Mouse (Mus musculus) kidney, embryonic 15.5 days (tissue): ENCODE measurements at regions not wholly inside any gene's neighbourhood (a gene's known extent, or its start where the extent isn't known, plus 50 kb on each side); places are given as distances from the start of the nearest gene placed in this dataset.

Experiments
- ATAC-seq: fragments of 200-750 bp; cut with Nextera tagmentation; replicated peaks from 2 replicates; pipeline ENCODE4 v1.8.0; 2017; ENCODE audit warnings: moderate TSS enrichment; ENCODE audit not compliant: low FRiP score
- H3K27ac ChIP-seq: fragments of 300-500 bp; sonication (generic); 2 replicates; pipeline ENCODE4 v1.5.1; 2015; ENCODE audit warnings: mild to moderate bottlenecking, inconsistent platforms
- H3K27me3 ChIP-seq: fragments of 300-500 bp; sonication (generic); 2 replicates; pipeline ENCODE4 v1.6.1; 2015; ENCODE audit warnings: inconsistent platforms
- H3K36me3 ChIP-seq: fragments of 300-500 bp; sonication (generic); 2 replicates; pipeline ENCODE4 v1.6.1; 2015; ENCODE audit warnings: inconsistent platforms
- H3K4me1 ChIP-seq: fragments of 300-500 bp; sonication (generic); 2 replicates; pipeline ENCODE4 v1.6.1; 2015; ENCODE audit warnings: inconsistent platforms
- H3K4me2 ChIP-seq: fragments of 300-500 bp; sonication (generic); 2 replicates; pipeline ENCODE4 v1.6.1; 2015; ENCODE audit warnings: moderate library complexity, mild to moderate bottlenecking, inconsistent platforms
- H3K4me3 ChIP-seq: fragments of 300-500 bp; sonication (generic); replicated peaks from 2 replicates; pipeline ENCODE4 v1.5.1; 2015; ENCODE audit warnings: mild to moderate bottlenecking, inconsistent platforms
- H3K9ac ChIP-seq: fragments of 300-500 bp; sonication (generic); 2 replicates; pipeline ENCODE4 v1.6.1; 2015; ENCODE audit warnings: mild to moderate bottlenecking, inconsistent platforms
- H3K9me3 ChIP-seq: fragments of 300-500 bp; sonication (generic); replicated peaks from 2 replicates; pipeline ENCODE4 v1.6.1; 2016; ENCODE audit warnings: inconsistent platforms
- WGBS: fragments of 180-500 bp; shearing (Covaris S2); methylation state at CpG from one replicate; pipeline ENCODE4 v1.1.7; 2015; ENCODE audit warnings: mixed read lengths; 5-methylcytosine and 5-hydroxymethylcytosine counted together

GRCm38 (mm10) chr12:39711807-39712206, 326.0 kb downstream of the Arl4a start:
- Histone ChIP-seq H3K4me2 (no peak overlapping the region), H3K4me3 (no peak overlapping the region), H3K9me3 (no peaks in the 10 kb centered on the region), H3K36me3 (no peaks in the 10 kb centered on the region), H3K27ac (no peak overlapping the region), H3K4me1 (no peaks in the 10 kb centered on the region), H3K9ac (no peak overlapping the region), H3K27me3 (no peaks in the 10 kb centered on the region)
- ATAC-seq, result no peak
- 83% methylated on average over 1 of the region's 1 CpGs for whole genome bisulfite sequencing

GRCm38 (mm10) chr12:39709850-39710249, 328.0 kb downstream of the Arl4a start:
- Histone ChIP-seq H3K27ac (no peak overlapping the region), H3K36me3 (no peaks in the 10 kb centered on the region)

GRCm38 (mm10) chr12:39697182-39697581, 340.6 kb downstream of the Arl4a start:
- H3K4me2 ChIP-seq, result no peak overlapping the region
- no peaks in the 10 kb centered on the region for H3K4me1 ChIP-seq
- WGBS, result 42% methylated on average over 3 of the region's 3 CpGs
- H3K36me3 ChIP-seq, result no peaks in the 10 kb centered on the region
- H3K9me3 ChIP-seq, result no peaks in the 10 kb centered on the region
- no peaks in the 10 kb centered on the region for H3K27me3 ChIP-seq
- ATAC-seq, result no peak
- no peak overlapping the region for H3K9ac ChIP-seq
- H3K4me3 ChIP-seq, result no peak overlapping the region
- no peak overlapping the region for H3K27ac ChIP-seq

More at GRCm38 (mm10) chr12:39709850-39710249, 328.0 kb downstream of the Arl4a start:
- H3K27me3 ChIP-seq, result no peaks in the 10 kb centered on the region
- H3K9ac ChIP-seq, result no peak overlapping the region
- ATAC-seq, result no peak
- WGBS, result 69% methylated on average over 5 of the region's 5 CpGs
- no peak overlapping the region for H3K4me3 ChIP-seq
- no peaks in the 10 kb centered on the region for H3K9me3 ChIP-seq
- H3K4me2 ChIP-seq, result no peak overlapping the region
- H3K4me1 ChIP-seq, result no peaks in the 10 kb centered on the region

- no peak overlapping the region for H3K4me3 ChIP-seq
- no peak overlapping the region for H3K9ac ChIP-seq
- no peak for ATAC-seq
- 85% methylated on average over 1 of the region's 1 CpGs for WGBS
- H3K9me3 ChIP-seq, result no peaks in the 10 kb centered on the region
- H3K27ac ChIP-seq, result no peak overlapping the region
- H3K4me1 ChIP-seq, result no peaks in the 10 kb centered on the region
- no peak overlapping the region for H3K4me2 ChIP-seq
- no peaks in the 10 kb centered on the region for H3K36me3 ChIP-seq
- H3K27me3 ChIP-seq, result no peaks in the 10 kb centered on the region
Observed at GRCm38 (mm10) chr12:39695322-39695721, 342.5 kb downstream of the Arl4a start.

- no peak overlapping the region for H3K4me3 ChIP-seq
- no peak for ATAC-seq
- H3K36me3 ChIP-seq, result no peaks in the 10 kb centered on the region
- H3K27ac ChIP-seq, result no peak overlapping the region
- WGBS, result 68% methylated on average over 2 of the region's 2 CpGs
- H3K9me3 ChIP-seq, result no peaks in the 10 kb centered on the region
- H3K9ac ChIP-seq, result no peak overlapping the region
- no peaks in the 10 kb centered on the region for H3K27me3 ChIP-seq
- no peaks in the 10 kb centered on the region for H3K4me1 ChIP-seq
- no peak overlapping the region for H3K4me2 ChIP-seq
Observed at GRCm38 (mm10) chr12:39692043-39692442, 345.8 kb downstream of the Arl4a start.

- Histone ChIP-seq H3K27ac (no peak overlapping the region), H3K9me3 (no peaks in the 10 kb centered on the region), H3K9ac (no peak overlapping the region), H3K27me3 (no peaks in the 10 kb centered on the region), H3K4me1 (no peaks in the 10 kb centered on the region), H3K4me2 (no peak overlapping the region), H3K4me3 (no peak overlapping the region), H3K36me3 (no peaks in the 10 kb centered on the region)
- no peak for ATAC-seq
Observed at GRCm38 (mm10) chr12:39685399-39685798, 352.4 kb downstream of the Arl4a start.

GRCm38 (mm10) chr12:39682121-39682520, 355.7 kb downstream of the Arl4a start:
- WGBS, result 93% methylated on average over 1 of the region's 1 CpGs
- no peaks in the 10 kb centered on the region for H3K9me3 ChIP-seq
- no peak overlapping the region for H3K9ac ChIP-seq
- H3K4me3 ChIP-seq, result no peak overlapping the region
- no peak for ATAC-seq
- no peaks in the 10 kb centered on the region for H3K27me3 ChIP-seq
- no peaks in the 10 kb centered on the region for H3K36me3 ChIP-seq
- no peak overlapping the region for H3K27ac ChIP-seq
- no peak overlapping the region for H3K4me2 ChIP-seq
- no peaks in the 10 kb centered on the region for H3K4me1 ChIP-seq

- H3K4me2 ChIP-seq, result no peak overlapping the region
- H3K36me3 ChIP-seq, result no peaks in the 10 kb centered on the region
- H3K4me1 ChIP-seq, result no peaks in the 10 kb centered on the region
- 76% methylated on average over 2 of the region's 2 CpGs for WGBS
- 0 out of 2 replicates have a peak, but pooled peaks have one; percentile 29 for ATAC-seq
- H3K9ac ChIP-seq, result no peak overlapping the region
- H3K27me3 ChIP-seq, result no peaks in the 10 kb centered on the region
- H3K4me3 ChIP-seq, result no peak overlapping the region
- no peaks in the 10 kb centered on the region for H3K9me3 ChIP-seq
- H3K27ac ChIP-seq, result peak overlapping the region; percentile 37; the same call in 1 of the 2 replicates
Observed at GRCm38 (mm10) chr12:39675608-39676007, 362.2 kb downstream of the Arl4a start.

GRCm38 (mm10) chr12:39667701-39668100, 370.1 kb downstream of the Arl4a start:
- ATAC-seq, result no peak
- no peak overlapping the region for H3K4me3 ChIP-seq
- H3K36me3 ChIP-seq, result no peaks in the 10 kb centered on the region
- 84% methylated on average over 2 of the region's 2 CpGs for whole genome bisulfite sequencing
- no peaks in the 10 kb centered on the region for H3K27me3 ChIP-seq
- H3K9me3 ChIP-seq, result no peaks in the 10 kb centered on the region
- H3K27ac ChIP-seq, result no peak overlapping the region
- H3K4me1 ChIP-seq, result no peaks in the 10 kb centered on the region
- H3K4me2 ChIP-seq, result no peak overlapping the region
- no peak overlapping the region for H3K9ac ChIP-seq

GRCm38 (mm10) chr12:39665448-39665847, 372.4 kb downstream of the Arl4a start:
- Histone ChIP-seq H3K9ac (no peak overlapping the region), H3K9me3 (no peaks in the 10 kb centered on the region), H3K4me3 (no peak overlapping the region), H3K27ac (no peak overlapping the region), H3K27me3 (no peaks in the 10 kb centered on the region), H3K36me3 (no peaks in the 10 kb centered on the region), H3K4me2 (no peak overlapping the region), H3K4me1 (no peaks in the 10 kb centered on the region)
- 17% methylated on average over 4 of the region's 4 CpGs for WGBS
- ATAC-seq, result peak; percentile 74; the same call in 1 of the 2 replicates

GRCm38 (mm10) chr12:39660420-39660819, 377.4 kb downstream of the Arl4a start:
- Histone ChIP-seq H3K36me3 (no peaks in the 10 kb centered on the region), H3K9ac (no peak overlapping the region), H3K4me3 (no peak overlapping the region), H3K27ac (no peak overlapping the region), H3K9me3 (no peaks in the 10 kb centered on the region), H3K4me2 (no peak overlapping the region), H3K27me3 (no peaks in the 10 kb centered on the region), H3K4me1 (no peaks in the 10 kb centered on the region)
- ATAC-seq, result peak; percentile 71; the same call in 1 of the 2 replicates
- 27% methylated on average over 4 of the region's 4 CpGs for WGBS

- Histone ChIP-seq H3K4me1 (no peaks in the 10 kb centered on the region), H3K9ac (no peak overlapping the region), H3K9me3 (no peaks in the 10 kb centered on the region), H3K36me3 (no peaks in the 10 kb centered on the region), H3K4me2 (no peak overlapping the region), H3K27me3 (no peaks in the 10 kb centered on the region), H3K27ac (no peak overlapping the region), H3K4me3 (no peak overlapping the region)
- ATAC-seq, result no peak
Observed at GRCm38 (mm10) chr12:39656606-39657005, 381.2 kb downstream of the Arl4a start.

- Histone ChIP-seq H3K4me1 (no peaks in the 10 kb centered on the region), H3K9me3 (no peaks in the 10 kb centered on the region), H3K4me2 (no peak overlapping the region), H3K4me3 (no peak overlapping the region), H3K9ac (no peak overlapping the region), H3K27me3 (no peaks in the 10 kb centered on the region), H3K36me3 (no peaks in the 10 kb centered on the region), H3K27ac (no peak overlapping the region)
- ATAC-seq, result no peak
Observed at GRCm38 (mm10) chr12:39648952-39649351, 388.9 kb downstream of the Arl4a start.
